Mouse (Mus musculus): ENCODE results near the gene Tnk1. TPM values are rescaled to one million over a fixed set of nuclear protein-coding genes. Genes with fewer than 3 reads are reported as not detected.
A peak's percentile ranks its signal among the peaks of the same experiment; 100 is the strongest.

Gene Tnk1
- polyA plus RNA-seq, 1 experiment from 2014 or later, result 0.77 TPM

DNA sequence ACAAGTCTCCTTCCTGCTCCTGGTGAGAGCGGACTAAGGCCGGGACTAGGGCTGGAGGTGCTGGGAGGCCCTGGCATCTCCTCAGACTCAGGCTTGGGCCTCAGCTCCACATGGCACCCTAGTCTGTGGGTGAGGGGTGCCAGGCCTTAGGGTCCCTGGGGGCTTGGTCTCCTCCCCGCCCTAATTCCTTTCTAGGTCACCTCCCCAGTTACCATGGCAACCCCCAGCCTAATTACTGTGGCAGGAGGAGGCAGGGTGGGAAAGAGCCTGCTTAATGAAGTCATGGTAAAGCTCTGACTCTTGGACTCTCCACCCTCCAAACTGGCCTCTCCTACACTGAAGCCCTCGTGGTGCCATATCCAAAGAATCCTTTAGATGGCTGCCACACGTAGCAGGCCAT, 29.7 kb downstream of the Tnk1 start:
- peaks cover 34% of the 10 kb centered on the region for H3K4me1 ChIP-seq (replicated peaks)
- peaks cover 17% of the 10 kb centered on the region for H3K27me3 ChIP-seq (ENCODE audit: insufficient read depth, poor library complexity, severe bottlenecking)
- WGBS, result 71% methylated on average over 5 of the region's 5 CpGs
- H3K27ac ChIP-seq, result peak overlapping the region; percentile 8; the same call in 1 of the 2 replicates
- no peak overlapping the region for H3K4me3 ChIP-seq
- DNase-seq (ENCODE audit: low spot score), result no peak
- no peaks in the 10 kb centered on the region for H3K9me3 ChIP-seq
- peaks cover 91% of the 10 kb centered on the region for H3K36me3 ChIP-seq

DNA sequence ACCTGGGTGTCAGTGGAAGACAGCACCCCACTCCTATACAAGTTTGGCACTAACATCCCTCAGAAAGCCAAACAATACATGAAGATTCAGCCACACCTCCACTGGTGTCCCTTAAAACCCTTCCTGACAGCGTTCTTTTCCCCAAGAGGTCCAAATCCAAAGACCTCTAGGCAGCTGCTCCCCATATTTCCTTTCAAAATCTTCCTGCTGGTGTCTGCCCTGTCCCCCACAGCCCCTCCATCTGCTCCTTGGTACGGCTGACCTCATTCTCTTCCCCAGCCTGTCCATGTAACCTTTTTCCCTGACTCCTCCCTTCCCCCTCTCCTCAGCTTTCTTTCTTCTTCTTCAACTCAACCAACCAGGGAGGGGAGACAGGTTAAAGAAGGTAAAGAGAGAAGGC, 35.1 kb downstream of the Tnk1 start:
- no peaks in the 10 kb centered on the region for H3K9me3 ChIP-seq
- DNase-seq (ENCODE audit: low spot score), result no peak
- H3K27me3 ChIP-seq (ENCODE audit: insufficient read depth, poor library complexity, severe bottlenecking), result no peaks in the 10 kb centered on the region
- WGBS, result 77% methylated on average over 2 of the region's 2 CpGs
- no peak overlapping the region for H3K27ac ChIP-seq
- peaks cover 50% of the 10 kb centered on the region for H3K36me3 ChIP-seq
- H3K4me3 ChIP-seq, result no peak overlapping the region
- H3K4me1 ChIP-seq (replicated peaks), result peaks cover 11% of the 10 kb centered on the region; the same call in 1 of the 2 replicates

DNA sequence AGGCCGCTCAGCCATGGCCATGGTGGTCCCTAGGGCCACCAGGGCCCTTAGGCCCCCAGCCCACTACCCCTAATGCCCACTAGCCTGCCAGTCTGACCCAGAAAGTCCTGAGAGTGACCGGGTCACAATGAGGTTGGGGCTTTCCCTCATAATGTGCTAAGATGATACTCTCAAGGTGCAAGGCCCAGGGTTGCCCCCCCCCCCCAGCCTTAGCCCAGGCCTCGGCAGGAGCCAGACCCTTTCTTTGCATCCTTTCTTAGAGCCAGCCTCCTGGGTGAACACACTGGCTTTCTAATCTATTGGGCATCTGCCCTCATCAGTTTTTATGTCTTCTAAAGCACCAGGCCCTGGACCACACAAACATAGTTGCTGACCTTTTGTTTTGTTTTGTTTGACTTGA, 36.5 kb downstream of the Tnk1 start, which contains the start of gene Spem1:
Gene Spem1, minus strand, starts transcription at position 101 of the 400 bp plus-strand sequence.
- DNase-seq (ENCODE audit: low spot score), result no peak
- H3K4me1 ChIP-seq (replicated peaks), result peaks cover 7% of the 10 kb centered on the region; the same call in 1 of the 2 replicates
- WGBS, result 92% methylated on average over 3 of the region's 3 CpGs
- peaks cover 36% of the 10 kb centered on the region for H3K36me3 ChIP-seq
- peak within 1 kb of the TSS; percentile 31; the same call in 1 of the 2 replicates for H3K27ac ChIP-seq
- H3K27me3 ChIP-seq (ENCODE audit: insufficient read depth, poor library complexity, severe bottlenecking), result no peaks in the 10 kb centered on the region
- H3K9me3 ChIP-seq, result peaks cover 6% of the 10 kb centered on the region
- H3K4me3 ChIP-seq, result no peak within 1 kb of the TSS

DNA sequence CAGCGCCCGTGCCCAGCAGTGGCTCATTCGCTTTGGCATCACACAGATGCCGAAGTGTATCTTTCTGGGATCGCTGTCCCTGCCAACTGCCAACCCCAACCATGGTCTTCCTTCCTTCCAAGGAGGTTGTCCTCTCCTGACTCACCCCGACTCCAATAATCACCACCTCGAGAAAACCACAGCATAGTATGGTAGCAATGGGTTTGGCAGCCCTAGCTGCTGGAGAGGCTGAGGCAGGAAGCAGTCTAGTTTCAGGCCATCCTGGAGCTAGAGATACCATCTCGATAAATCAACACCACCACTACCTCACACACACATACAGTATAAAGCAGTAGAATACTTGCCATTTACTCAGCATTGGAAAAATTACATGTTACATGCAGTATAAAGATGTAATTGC, 39.7 kb downstream of the Tnk1 start:
- 95% methylated on average over 8 of the region's 8 CpGs for WGBS
- H3K9me3 ChIP-seq, result peaks cover 13% of the 10 kb centered on the region
- no peaks in the 10 kb centered on the region; the same call in 1 of the 2 replicates for H3K4me1 ChIP-seq (replicated peaks)

DNA sequence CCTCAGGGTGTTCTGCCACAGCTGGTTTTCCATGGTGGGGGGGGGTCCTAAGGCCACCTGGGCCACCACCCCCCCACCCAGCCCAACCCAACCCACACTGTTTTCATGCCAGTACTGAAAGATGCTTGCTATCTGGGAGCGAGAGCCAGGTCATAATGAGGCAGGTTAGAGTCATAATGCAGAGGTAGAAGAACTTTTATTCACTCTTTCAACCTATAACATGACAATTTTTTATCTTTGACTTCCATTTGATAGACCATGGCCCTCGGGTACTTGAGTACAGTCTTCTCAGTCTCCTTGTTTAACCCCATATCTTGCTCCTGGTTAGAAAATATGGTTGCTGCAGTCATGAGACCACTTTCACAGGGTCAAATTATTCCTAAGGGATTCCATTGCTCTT, 40.2 kb downstream of the Tnk1 start, which contains the start of gene Spem2:
Gene Spem2, minus strand, starts transcription at position 101 of the 400 bp plus-strand sequence.
- DNase-seq (ENCODE audit: low spot score), result no peak
- 92% methylated on average over 2 of the region's 2 CpGs for WGBS
- no peaks in the 10 kb centered on the region for H3K36me3 ChIP-seq
- no peaks in the 10 kb centered on the region for H3K4me1 ChIP-seq (replicated peaks)
- peaks cover 13% of the 10 kb centered on the region for H3K9me3 ChIP-seq
- H3K27me3 ChIP-seq (ENCODE audit: insufficient read depth, poor library complexity, severe bottlenecking), result no peaks in the 10 kb centered on the region
- H3K27ac ChIP-seq, result no peak within 1 kb of the TSS
- no peak within 1 kb of the TSS for H3K4me3 ChIP-seq

More for the DNA sequence above, 39.7 kb downstream of the Tnk1 start:
- no peak overlapping the region for H3K27ac ChIP-seq
- no peak for DNase-seq (ENCODE audit: low spot score)
- H3K27me3 ChIP-seq (ENCODE audit: insufficient read depth, poor library complexity, severe bottlenecking), result no peaks in the 10 kb centered on the region
- 0 out of 2 replicates have a peak, but pooled peaks cover 4% of the 10 kb centered on the region for H3K36me3 ChIP-seq
- no peak overlapping the region for H3K4me3 ChIP-seq

DNA sequence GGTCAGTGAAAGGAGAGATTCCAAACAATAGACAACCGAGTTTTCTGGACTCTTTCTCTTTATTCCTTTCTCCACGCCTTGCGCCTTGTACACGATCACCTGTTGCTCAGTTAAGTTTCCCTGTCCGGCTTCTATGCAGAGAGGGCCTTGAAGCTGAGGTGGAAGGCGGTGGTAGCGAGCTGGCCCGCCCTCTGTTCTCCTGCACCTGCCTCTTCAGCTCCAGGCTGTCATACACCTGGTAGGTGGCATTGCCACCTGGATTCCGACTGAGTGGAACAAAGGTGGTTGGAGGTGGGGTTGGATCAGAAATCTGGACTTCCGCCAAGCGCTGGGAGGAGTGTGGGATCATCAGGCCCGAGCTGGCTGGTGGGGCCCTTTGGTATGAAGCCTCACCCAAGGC, 42.0 kb downstream of the Tnk1 start:
- H3K9me3 ChIP-seq, result peaks cover 13% of the 10 kb centered on the region
- no peaks in the 10 kb centered on the region for H3K36me3 ChIP-seq
- no peak for DNase-seq (ENCODE audit: low spot score)
- no peaks in the 10 kb centered on the region for H3K4me1 ChIP-seq (replicated peaks)
- 93% methylated on average over 12 of the region's 12 CpGs for WGBS
- no peak overlapping the region for H3K4me3 ChIP-seq
- no peaks in the 10 kb centered on the region for H3K27me3 ChIP-seq (ENCODE audit: insufficient read depth, poor library complexity, severe bottlenecking)
- no peak overlapping the region for H3K27ac ChIP-seq

DNA sequence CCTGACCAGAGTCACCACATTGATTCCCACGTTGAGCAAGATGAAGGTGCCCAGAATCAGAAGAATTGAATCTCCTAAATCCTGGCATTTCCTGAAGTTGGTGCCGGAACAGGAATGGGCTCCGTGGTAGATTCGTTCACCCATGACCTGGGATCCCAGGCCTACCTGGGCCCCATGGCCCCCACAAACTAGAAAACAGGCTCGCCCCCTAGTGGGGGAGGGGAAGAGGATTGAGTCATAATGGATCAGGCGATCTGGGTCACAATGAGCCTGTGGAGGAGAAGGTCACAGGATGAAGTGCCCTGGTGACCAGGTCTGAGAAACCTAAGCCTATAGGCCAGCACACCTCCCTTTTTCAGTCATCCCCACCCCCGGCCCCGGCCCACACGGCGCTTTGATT, 43.4 kb downstream of the Tnk1 start, which contains the start of gene Gm39566:
Gene Gm39566, minus strand, starts transcription at position 144 of the 400 bp plus-strand sequence.
- Histone ChIP-seq H3K27me3 (ENCODE audit: insufficient read depth, poor library complexity, severe bottlenecking) (no peaks in the 10 kb centered on the region), H3K36me3 (no peaks in the 10 kb centered on the region), H3K9me3 (peaks cover 13% of the 10 kb centered on the region), H3K4me1 (replicated peaks) (no peaks in the 10 kb centered on the region), H3K4me3 (no peak within 1 kb of the TSS), H3K27ac (no peak within 1 kb of the TSS)
- WGBS, result 59% methylated on average over 10 of the region's 10 CpGs
- DNase-seq (ENCODE audit: low spot score), result no peak

DNA sequence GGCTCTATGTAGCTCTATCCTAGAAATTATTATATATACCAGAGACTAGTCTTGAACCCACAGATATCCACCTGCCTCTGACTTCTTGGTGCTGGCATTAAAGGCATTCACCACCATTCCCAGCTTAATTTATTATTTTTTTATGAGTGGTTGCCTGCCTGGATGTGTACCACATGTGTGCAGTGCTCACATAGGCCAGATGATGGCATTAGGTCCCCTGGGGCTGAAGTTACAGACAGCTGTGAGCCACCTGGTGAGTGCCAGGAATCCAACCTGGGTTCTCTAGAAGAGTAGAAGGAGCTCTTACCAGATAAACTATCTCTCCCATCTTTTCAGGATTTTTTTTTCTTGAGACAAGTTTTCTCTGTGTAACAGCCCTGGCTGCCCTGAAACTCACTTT, 48.2 kb downstream of the Tnk1 start:
- H3K4me1 ChIP-seq (replicated peaks), result no peaks in the 10 kb centered on the region
- no peaks in the 10 kb centered on the region for H3K36me3 ChIP-seq
- no peak overlapping the region for H3K27ac ChIP-seq
- H3K27me3 ChIP-seq (ENCODE audit: insufficient read depth, poor library complexity, severe bottlenecking), result peaks cover 22% of the 10 kb centered on the region
- no peak for DNase-seq (ENCODE audit: low spot score)
- H3K9me3 ChIP-seq, result peaks cover 4% of the 10 kb centered on the region; the same call in 1 of the 2 replicates
- no peak overlapping the region for H3K4me3 ChIP-seq

DNA sequence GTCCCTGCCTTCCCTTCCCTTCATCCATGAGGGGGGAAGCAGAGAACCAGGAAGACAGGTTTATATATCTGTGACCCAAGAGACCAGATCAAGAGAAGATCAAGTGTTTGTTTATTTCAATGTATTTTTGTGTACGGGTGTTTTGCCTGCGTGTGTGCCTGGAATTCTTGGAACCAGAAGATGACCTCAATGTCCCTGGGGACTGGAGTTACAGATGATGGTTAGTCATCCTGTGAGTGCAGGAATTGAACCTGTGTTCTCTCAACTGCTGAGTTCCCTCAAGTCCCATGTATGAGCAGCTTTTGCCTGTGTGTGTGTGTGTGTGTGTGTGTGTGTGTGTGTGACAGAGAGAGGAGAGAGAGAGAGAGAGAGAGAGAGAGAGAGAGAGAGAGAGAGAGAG, 50.9 kb downstream of the Tnk1 start:
- Histone ChIP-seq H3K36me3 (no peaks in the 10 kb centered on the region), H3K27me3 (ENCODE audit: insufficient read depth, poor library complexity, severe bottlenecking) (peaks cover 48% of the 10 kb centered on the region)
- WGBS, result 82% methylated on average over 2 of the region's 2 CpGs

DNA sequence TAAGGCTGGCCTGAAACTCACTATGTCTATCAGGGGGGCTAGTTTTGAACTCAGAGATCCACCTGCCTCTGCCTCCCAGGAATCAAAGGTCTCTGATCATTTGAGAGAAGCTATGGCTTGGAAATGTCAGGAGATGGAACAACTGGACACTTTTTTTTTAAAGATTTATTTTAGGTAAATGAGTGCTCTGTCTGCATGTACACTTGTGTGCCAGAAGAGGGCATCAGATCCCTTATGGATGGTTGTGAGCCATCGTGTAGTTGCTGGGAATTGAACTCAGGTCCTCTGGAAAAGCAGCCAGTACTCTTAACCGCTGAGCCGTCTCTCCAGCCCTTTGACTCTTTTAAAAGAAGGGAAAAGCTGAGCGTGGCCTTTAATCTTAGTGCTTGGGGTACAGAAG, 52.2 kb downstream of the Tnk1 start:
- Histone ChIP-seq H3K4me1 (replicated peaks) (peaks cover 38% of the 10 kb centered on the region), H3K9me3 (peaks cover 4% of the 10 kb centered on the region; the same call in 1 of the 2 replicates), H3K27me3 (ENCODE audit: insufficient read depth, poor library complexity, severe bottlenecking) (peaks cover 61% of the 10 kb centered on the region), H3K4me3 (no peak overlapping the region), H3K27ac (no peak overlapping the region), H3K36me3 (no peaks in the 10 kb centered on the region)
- no peak for DNase-seq (ENCODE audit: low spot score)
- WGBS, result 83% methylated on average over 4 of the region's 4 CpGs

More for the DNA sequence above, 50.9 kb downstream of the Tnk1 start:
- Histone ChIP-seq H3K4me3 (no peak overlapping the region), H3K4me1 (replicated peaks) (peaks cover 25% of the 10 kb centered on the region), H3K27ac (no peak overlapping the region), H3K9me3 (peaks cover 4% of the 10 kb centered on the region; the same call in 1 of the 2 replicates)
- DNase-seq (ENCODE audit: low spot score), result no peak

DNA sequence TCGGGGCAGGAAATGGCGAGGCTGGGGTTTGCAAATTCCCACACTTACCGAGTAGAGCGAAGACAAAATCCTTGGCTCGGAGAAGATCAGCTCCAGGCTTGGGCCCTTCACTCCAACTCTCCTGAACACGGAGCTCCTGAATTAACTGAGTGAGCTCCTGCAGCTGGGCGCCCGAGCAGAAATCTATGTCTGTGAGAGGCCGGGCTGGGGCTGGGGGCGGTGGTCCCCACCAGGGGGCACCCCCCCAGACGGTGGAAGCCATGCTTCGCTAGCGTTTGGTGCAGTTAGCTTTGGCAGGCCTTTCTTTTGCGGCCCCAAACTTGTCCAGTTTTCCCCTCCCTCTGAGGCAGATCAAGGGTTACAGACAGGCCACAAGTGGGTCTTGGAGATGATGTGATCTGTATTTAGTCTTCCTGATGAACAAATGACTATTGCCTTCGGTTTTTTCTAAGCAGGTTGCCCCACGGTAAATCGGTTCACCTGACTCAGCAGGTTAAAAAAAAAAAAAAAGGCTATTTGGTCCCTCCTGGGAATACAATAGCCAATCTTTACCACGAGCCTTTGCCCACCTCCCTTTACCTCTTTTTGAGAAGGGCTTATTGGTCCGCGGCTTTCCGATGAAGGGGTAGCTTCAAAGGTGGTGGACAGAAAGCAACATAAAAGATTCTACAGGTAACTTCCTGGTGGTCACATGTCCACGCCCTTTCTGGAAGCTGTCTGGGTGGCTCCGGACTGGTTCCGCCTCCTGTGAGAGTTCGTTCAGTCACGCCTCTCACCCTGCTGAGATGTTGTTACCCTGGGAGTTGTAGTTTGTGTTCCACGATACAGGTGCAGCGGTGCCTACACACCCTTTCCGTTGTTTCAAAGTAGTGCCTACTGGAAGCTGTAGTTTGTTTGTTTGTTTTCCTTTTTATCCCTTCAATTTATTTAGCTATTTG, 53.3 kb downstream of the Tnk1 start, which contains the start of gene Tmem102:
Gene Tmem102, minus strand, starts transcription at position 653 of the 938 bp plus-strand sequence.
- Histone ChIP-seq H3K27me3 (ENCODE audit: insufficient read depth, poor library complexity, severe bottlenecking) (peaks cover 72% of the 10 kb centered on the region), H3K4me1 (replicated peaks) (peaks cover 49% of the 10 kb centered on the region), H3K4me3 (peak within 1 kb of the TSS; percentile 66), H3K9me3 (peaks cover 4% of the 10 kb centered on the region; the same call in 1 of the 2 replicates), H3K36me3 (no peaks in the 10 kb centered on the region), H3K27ac (no peak within 1 kb of the TSS)
- DNase-seq (ENCODE audit: low spot score), result peak; percentile 17
- 5% methylated on average over 29 of the region's 29 CpGs for WGBS

DNA sequence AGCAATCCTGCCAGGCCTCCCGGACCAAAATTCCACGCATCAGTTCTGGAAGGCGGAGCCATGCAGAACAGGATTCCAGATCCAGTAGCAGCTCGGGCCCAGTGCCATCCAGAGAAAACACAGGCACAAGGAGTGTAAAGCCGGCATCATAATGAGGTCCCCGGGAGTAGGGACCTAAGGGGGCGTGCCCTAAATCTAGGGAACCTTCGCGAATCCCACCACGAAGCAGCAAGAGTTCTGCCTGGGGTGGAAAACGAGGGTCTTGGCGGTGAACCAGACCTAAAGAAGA, 53.9 kb downstream of the Tnk1 start:
- H3K9me3 ChIP-seq, result peaks cover 4% of the 10 kb centered on the region; the same call in 1 of the 2 replicates
- peak overlapping the region; percentile 66 for H3K4me3 ChIP-seq
- WGBS, result 5% methylated on average over 12 of the region's 12 CpGs
- H3K27me3 ChIP-seq (ENCODE audit: insufficient read depth, poor library complexity, severe bottlenecking), result peaks cover 79% of the 10 kb centered on the region
- H3K27ac ChIP-seq, result no peak overlapping the region
- DNase-seq (ENCODE audit: low spot score), result no peak
- H3K36me3 ChIP-seq, result no peaks in the 10 kb centered on the region
- H3K4me1 ChIP-seq (replicated peaks), result peaks cover 55% of the 10 kb centered on the region
